ENCODE assay signal across 8 mouse cellular contexts in genomic region chr16:32078991-32079511, GRCm38 (mm10). TPM values are rescaled to one million over a fixed set of nuclear protein-coding genes. Genes with fewer than 3 reads are reported as not detected.
DNase-seq lines count a peak whose midpoint lies in the region; ATAC-seq and TF ChIP-seq lines count a peak whose summit lies in the region.

Gene Pak2 (minus strand): TSS chr16:32079342.

- peaks cover 26% of the 10 kb centered on the region for H3K4me1 ChIP-seq in G1E (ENCODE audit: insufficient read depth, low read depth, low read length)
- peaks cover 14% of the 10 kb centered on the region; the same call in 1 of the 2 replicates for H3K4me1 ChIP-seq in forebrain, postnatal 0 days (ENCODE audit: insufficient read depth)
- peaks cover 14% of the 10 kb centered on the region for H3K4me1 ChIP-seq in lung, embryonic 16.5 days (replicated peaks; ENCODE audit: control insufficient read depth, insufficient read depth, low read length)

- WGBS in forebrain, postnatal 0 days = under 1% methylated on average over 37 of the region's 60 CpGs
- WGBS in lung, embryonic 16.5 days = under 1% methylated on average over 52 of the region's 60 CpGs

- peak; percentile 87 for ATAC-seq in G1E (ENCODE audit: extremely low read depth, insufficient number of reproducible peaks, low FRiP score, poor library complexity, severe bottlenecking)
- ATAC-seq in forebrain, postnatal 0 days = peak; percentile 99
- peak; percentile 98 for ATAC-seq in lung, embryonic 16.5 days (ENCODE audit: low read depth)

- H3K4me3 ChIP-seq in G1E (ENCODE audit: low read depth, low read length) = peak within 1 kb of the TSS; percentile 92
- H3K4me3 ChIP-seq in forebrain, postnatal 0 days (ENCODE audit: low read depth, low read length) = peak within 1 kb of the TSS; percentile 100
- peak within 1 kb of the TSS; percentile 95 for H3K4me3 ChIP-seq in lung, embryonic 16.5 days (ENCODE audit: low read length)

- H3K27me3 ChIP-seq in G1E (ENCODE audit: insufficient read depth, low read length) = no peaks in the 10 kb centered on the region
- no peaks in the 10 kb centered on the region for H3K27me3 ChIP-seq in forebrain, postnatal 0 days (ENCODE audit: insufficient read depth, low read length)
- H3K27me3 ChIP-seq in lung, embryonic 16.5 days (ENCODE audit: control insufficient read depth, insufficient read depth, low read depth, low read length) = no peaks in the 10 kb centered on the region

- peak within 1 kb of the TSS; percentile 94 for H3K9ac ChIP-seq in forebrain, postnatal 0 days
- H3K9ac ChIP-seq in lung, embryonic 16.5 days (ENCODE audit: low read length) = peak within 1 kb of the TSS; percentile 98

- TF ChIP-seq CTCF in G1E (IDR thresholded peaks at IDR 0.05; ENCODE audit: low read depth, low read length) = no peak
- TF ChIP-seq CTCF in forebrain, postnatal 0 days (IDR thresholded peaks at IDR 0.05; ENCODE audit: low read depth) = no peak

- H3K9me3 ChIP-seq in G1E (replicated peaks) = no peaks in the 10 kb centered on the region
- H3K9me3 ChIP-seq in forebrain, postnatal 0 days (ENCODE audit: low read length) = no peaks in the 10 kb centered on the region
- no peaks in the 10 kb centered on the region for H3K9me3 ChIP-seq in lung, embryonic 16.5 days (ENCODE audit: control insufficient read depth, low read length)

- H3K36me3 ChIP-seq in G1E (replicated peaks) = peaks cover 19% of the 10 kb centered on the region
- no peaks in the 10 kb centered on the region; the same call in 1 of the 2 replicates for H3K36me3 ChIP-seq in forebrain, postnatal 0 days (ENCODE audit: insufficient read depth)
- no peaks in the 10 kb centered on the region for H3K36me3 ChIP-seq in lung, embryonic 16.5 days (ENCODE audit: control insufficient read depth, insufficient read depth, low read length)

- DNase-seq in G1E (ENCODE audit: low spot score) = peak; percentile 84
- DNase-seq in cerebellum, adult 18-20 months = peak; percentile 79 to 86
- DNase-seq in forebrain, postnatal 0 days = peak; percentile 92
- peak; percentile 89 for DNase-seq in heart, postnatal 4 days
- peak; percentile 40 for DNase-seq in layer of hippocampus, adult 9-10 months (ENCODE audit: low spot score)
- peak; percentile 83 for DNase-seq in ovary, postnatal 10 days (ENCODE audit: low spot score)
- DNase-seq in thymus, postnatal 10 days (ENCODE audit: low spot score in 2 of 2) = peak; percentile 74 to 83

- H3K4me2 ChIP-seq in forebrain, postnatal 0 days (ENCODE audit: low read depth) = peak within 1 kb of the TSS; percentile 82
- H3K4me2 ChIP-seq in lung, embryonic 16.5 days (ENCODE audit: low read depth, low read length) = peak within 1 kb of the TSS; percentile 63

- peak within 1 kb of the TSS; percentile 90 for H3K27ac ChIP-seq in forebrain, postnatal 0 days (ENCODE audit: low read depth, low read length)
- H3K27ac ChIP-seq in lung, embryonic 16.5 days (ENCODE audit: low read length) = peak within 1 kb of the TSS; percentile 97

RNA-seq across cellular contexts. Expression of gene Pak2, which starts in this region (rescaled TPM):
- total RNA-seq in G1E (2014; fragmentation: Nextera tagmentation) (59.0 and 63.4 TPM in 2 replicates), G1E (2017) (38.5 and 45.6 TPM in 2 replicates)
- 37.6 and 44.5 TPM in 2 replicates for polyA plus RNA-seq in G1E (2012)
- total RNA-seq in forebrain, postnatal 0 days (2014; rRNA removed) = 35.9 and 41.1 TPM in 2 replicates
- polyA plus RNA-seq in forebrain, postnatal 0 days (2015; fragmentation: Nextera tagmentation; extraction: Ambion mirVana) = 23.3 and 29.4 TPM in 2 replicates
- 10 to 100 TPM; 45.7 to 46.8 TPM for total RNA-seq in heart, postnatal 4 days (2021)
- polyA plus RNA-seq in lung, embryonic 16.5 days (2015; fragmentation: Nextera tagmentation; extraction: Ambion mirVana) = 33.1 and 36.5 TPM in 2 replicates

Comparison
In these comparisons a context has a peak if more than half of its experiments do, and no peak if none do; other contexts are left out.
1. Peak in every context shown above with its lines: DNase-seq, ATAC-seq, H3K4me3 ChIP-seq and H3K27ac ChIP-seq.
2. DNase-seq: peak in every context shown above with its lines; median percentile 92 in forebrain, postnatal 0 days; 89 in heart, postnatal 4 days; 84 in G1E; 83 in ovary, postnatal 10 days; 82 in cerebellum, adult 18-20 months; 78 in thymus, postnatal 10 days; 40 in layer of hippocampus, adult 9-10 months.